Mouse (Mus musculus): ENCODE data around the gene Gnl3.

Gene Gnl3

DNA sequence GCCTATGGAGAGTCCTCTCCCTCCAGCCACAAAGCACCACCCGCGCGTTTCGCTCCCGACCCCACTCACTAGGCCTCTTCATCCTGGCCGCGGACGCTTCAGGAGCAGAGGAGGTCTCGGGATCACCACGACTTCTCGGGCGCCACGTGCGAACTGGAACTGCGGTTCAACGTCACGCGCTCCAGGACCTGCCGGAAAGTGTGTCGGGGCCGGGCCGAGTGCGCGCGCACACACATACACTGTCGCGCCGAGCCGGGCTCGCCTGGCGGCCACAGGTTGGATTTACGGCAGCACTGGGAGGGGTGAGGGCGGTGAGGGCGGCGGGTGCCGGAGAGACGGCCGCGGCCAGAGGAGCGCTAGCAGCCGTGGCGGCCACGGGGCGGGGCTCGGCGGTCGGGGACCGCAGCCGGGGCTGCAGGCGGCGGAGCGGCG, at the start of gene Gnl3, which contains the start of gene Pbrm1:
Gnl3 (minus strand) TSS at position 293 of the 432 bp plus-strand sequence.
Pbrm1 (plus strand) TSS at position 279 of the 432 bp plus-strand sequence.
- DNase-seq = peak; percentile 95

DNA sequence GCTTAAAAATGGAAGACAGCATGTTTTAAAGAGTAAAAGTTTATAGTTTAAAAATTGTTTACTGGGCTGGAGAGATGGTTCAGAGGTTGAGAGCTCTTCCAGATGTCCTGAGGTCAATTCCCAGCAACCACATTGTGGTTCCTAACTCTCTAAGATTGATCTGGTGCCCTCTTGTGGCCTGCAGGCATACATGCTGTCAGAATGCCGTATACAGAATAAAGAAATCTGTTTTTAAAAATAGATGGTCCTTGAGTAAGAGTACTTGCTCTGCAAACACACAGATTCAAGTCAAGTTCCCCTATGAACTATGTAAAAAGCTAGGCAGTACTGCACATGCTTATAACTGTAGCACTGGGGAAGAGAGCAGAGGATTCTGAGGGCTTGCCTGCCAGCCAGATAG, 43.3 kb upstream of the Gnl3 start:
- DNase-seq = no peak

DNA sequence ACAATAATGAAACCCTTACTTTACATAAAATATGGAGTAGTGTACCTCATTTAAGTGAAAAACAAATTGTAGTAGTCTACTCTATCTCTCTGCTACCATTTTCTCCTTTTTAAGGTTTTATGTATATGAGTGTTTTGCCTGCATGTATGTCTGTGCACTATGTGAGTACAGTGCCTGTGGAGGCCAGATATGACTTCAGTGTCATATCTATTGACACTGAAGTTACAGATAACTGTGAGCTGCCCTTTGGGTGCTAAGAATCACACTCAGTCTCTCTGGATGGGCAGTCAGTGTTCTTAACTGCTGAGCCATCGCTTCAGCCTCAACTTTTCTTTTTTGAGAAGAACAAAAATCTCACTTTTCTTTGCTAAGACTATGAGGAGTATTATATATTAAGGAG, 26.9 kb upstream of the Gnl3 start:
- no peak for DNase-seq

DNA sequence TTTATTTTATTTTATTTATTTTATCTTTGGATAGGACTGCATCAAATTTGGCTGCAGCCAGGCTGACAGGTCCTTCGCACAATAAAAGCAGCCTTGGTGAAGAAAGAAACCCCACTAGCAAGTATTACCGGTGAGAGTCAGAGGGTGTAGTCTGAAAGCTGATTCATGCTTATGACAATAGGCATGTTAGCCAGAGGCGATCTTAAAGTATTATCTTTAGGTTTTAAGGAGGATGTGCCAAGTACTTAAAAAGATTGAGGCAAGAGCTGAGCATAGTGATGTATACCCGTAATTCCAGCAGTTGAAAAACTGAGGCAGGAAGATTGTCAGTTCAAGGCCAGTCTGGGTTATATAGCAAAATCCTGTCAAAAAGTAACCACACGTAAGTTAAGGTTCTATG, 26.3 kb upstream of the Gnl3 start:
- DNase-seq = no peak

DNA sequence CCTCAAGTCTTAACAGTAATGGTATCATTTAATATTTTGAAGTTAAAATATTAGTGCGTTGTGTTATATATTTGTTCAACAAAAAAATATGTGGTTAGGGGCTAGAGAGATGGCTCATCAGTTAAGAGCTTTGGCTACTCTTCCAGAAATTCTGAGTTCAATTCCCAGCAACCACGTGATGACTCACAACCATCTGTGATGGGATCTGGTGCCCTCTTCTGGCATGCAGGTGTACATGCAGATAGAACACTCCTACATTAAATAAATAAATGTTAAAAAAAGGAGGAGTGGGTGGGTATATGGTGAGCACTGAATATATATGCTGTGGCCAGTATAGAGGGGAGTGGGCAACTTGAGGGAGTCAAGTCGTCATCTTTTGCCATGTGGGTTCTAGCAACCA, 6.8 kb upstream of the Gnl3 start:
- DNase-seq = no peak

DNA sequence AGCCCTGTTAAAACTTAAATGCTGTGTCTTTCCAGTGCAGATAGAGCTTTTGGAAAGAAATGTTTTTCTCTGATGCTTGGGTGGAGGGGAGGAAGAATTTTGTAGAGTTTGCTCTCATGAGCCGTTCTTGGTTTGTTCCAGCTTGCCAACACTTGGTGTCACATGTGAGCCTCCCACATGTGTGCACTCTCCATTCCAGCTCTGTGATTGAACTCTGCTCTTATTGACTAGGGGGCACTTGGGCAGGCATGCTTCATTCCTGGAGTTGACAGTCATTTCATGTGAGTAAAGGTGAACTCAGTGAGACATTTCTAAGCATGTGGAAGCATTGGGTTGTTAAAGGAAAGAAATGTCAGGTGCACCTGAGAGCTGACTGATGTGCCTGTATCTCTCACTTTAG, 3.6 kb upstream of the Gnl3 start:
- no peak for DNase-seq

DNA sequence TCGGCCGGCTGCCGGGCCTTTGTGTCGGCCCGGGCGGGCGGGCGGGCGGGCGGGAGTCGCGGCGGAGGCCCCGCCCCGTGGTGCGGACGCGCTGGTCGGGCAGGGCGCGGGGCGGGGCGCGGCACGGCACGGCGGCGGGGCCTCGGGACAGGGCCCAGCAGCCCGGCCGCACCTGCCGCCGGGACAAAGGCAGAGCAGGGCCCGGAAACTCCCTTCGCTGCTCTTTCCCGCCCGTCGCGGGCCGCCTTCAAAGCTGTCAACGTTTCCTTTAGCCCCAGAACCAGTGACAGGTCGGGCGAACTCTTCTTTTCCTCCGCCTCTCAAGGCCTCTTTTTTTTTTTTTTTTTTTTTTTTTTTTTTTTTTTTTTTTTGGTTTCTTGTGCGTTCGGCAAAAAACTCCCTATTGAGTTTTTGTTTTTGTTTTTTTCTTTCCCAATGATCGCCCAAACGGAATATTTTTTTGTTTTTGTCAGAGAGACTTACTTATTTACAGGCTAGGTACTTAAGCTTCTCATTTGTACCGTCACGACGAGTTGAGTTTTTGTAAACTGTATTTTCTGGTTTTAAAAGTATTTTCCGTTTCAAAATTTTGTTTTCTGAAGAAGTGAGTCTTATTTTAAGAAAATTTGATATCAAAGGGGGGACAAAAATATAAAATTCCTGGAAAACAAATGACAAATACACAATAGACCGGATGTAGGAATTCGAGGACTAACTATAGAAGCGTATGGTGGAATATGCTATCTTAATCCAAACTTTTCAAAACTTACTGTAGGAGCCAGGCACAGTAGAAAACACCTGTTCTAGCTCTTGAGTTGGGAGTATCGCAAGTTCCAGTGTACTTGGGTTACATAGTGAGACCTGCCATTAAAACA, 616 bp upstream of the Gnl3 start:
- no peak for DNase-seq

DNA sequence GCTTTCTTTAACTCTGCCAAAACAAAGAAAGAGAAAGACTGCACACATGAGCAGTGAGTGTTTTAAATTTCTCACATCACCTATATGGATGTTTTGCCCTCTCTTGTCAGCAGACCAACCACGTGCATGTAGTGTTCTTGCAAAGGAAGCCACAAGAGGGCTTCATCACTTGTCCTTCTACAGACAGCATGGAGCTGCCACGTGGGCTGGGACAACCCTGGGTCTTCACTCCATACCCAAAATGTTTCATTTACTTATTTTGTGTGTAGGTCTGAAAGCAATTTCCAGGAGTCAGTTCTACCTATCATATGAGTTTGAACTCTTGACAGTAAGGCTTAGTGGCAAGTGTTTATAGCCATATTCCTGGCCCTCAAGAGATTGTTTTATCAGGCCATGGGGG, 1.1 kb downstream of the Gnl3 start:
- DNase-seq = no peak

DNA sequence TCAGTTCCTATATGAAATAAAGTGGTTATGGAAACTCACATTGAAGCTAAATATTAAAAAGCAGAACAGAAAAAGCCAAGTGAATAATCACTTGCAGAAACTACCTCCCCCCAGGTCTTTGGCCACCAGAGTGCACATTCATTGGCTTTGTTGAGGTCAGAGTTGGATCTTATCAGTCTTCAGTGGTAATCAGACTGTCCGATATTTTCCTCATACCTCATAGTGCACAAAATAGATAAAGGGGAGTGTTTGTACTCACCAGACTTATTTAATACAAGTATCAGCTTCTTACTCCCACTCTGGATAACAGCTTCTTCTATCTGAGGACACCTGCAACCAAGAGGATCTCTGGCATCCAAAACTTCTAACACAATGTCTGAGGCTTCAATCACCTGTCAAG, 2.9 kb downstream of the Gnl3 start:
- DNase-seq = no peak

DNA sequence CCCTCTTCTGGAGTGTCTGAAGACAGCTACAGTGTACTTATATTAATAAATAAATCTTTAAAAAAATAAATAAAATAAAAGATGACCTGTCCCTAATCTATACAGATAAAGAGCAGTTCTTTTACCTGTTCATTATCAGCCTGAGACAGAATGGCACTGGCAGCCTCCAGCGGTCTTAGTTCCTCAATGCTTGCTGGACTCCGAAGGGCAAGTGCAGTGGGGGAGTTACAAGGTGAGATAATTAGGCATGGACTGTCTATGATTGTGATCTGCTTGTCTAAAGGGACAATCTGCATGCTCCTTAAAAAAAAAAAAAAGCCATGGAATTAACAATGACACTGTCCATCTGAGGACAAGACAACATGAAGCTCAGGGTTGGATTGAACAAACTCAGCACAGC, 5.0 kb downstream of the Gnl3 start:
- DNase-seq = no peak

DNA sequence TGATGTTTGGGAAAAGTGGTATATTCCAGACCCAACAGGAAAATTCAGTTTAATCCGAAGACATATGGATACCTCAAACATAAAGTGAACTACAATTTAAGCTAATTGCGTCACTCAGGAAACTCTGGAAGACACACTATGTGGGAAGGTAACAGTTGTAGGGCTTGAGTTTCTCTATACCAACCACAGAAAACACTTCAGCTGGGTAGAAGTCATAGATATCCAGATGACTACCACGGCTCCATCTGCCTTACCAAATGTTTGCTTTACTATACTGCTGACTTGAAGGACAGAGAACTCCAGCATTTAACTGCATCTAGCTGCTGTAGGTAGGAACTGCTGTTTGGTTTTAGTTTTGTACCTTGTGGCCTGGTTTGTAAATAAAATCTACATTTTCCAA, 7.4 kb downstream of the Gnl3 start:
- no peak for DNase-seq

DNA sequence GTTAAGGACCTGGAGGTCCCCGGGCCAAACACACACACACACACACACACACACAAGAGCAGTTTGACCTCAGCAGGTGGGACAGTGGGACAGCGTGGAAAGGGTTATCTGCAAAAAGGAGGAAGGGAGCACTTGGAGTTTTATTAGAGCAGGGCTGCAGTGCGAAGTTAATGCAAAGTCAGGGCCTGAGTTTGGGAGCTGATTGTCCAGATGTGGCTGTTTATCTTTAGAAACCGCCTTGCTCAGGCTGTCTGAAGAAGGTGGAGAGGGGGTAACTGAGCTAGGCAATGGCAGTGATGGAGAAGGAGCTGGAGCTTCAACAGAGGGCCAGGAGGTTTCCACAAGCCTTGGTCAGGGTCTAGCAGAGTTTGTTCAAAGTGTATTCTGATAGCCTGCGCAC, 12.2 kb downstream of the Gnl3 start:
- no peak for DNase-seq

DNA sequence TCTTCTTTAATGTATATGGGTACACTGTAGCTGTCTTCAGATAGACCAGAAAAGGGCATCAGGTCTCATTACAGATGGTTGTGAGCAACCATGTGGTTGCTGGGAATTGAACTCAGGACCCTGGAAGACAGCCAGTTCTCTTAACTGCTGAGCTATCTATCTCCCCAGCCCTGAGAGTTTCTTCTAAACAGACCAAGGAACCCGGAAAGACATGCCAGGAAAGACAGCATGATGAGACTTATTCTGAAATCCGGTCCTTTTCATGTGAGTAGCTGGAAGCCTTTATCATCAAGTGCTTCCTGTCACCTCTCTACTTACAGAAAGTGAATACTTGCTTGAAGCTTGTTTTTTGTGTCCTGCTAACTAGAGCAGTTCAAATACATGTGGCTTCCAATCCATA, 14.4 kb downstream of the Gnl3 start:
- no peak for DNase-seq

DNA sequence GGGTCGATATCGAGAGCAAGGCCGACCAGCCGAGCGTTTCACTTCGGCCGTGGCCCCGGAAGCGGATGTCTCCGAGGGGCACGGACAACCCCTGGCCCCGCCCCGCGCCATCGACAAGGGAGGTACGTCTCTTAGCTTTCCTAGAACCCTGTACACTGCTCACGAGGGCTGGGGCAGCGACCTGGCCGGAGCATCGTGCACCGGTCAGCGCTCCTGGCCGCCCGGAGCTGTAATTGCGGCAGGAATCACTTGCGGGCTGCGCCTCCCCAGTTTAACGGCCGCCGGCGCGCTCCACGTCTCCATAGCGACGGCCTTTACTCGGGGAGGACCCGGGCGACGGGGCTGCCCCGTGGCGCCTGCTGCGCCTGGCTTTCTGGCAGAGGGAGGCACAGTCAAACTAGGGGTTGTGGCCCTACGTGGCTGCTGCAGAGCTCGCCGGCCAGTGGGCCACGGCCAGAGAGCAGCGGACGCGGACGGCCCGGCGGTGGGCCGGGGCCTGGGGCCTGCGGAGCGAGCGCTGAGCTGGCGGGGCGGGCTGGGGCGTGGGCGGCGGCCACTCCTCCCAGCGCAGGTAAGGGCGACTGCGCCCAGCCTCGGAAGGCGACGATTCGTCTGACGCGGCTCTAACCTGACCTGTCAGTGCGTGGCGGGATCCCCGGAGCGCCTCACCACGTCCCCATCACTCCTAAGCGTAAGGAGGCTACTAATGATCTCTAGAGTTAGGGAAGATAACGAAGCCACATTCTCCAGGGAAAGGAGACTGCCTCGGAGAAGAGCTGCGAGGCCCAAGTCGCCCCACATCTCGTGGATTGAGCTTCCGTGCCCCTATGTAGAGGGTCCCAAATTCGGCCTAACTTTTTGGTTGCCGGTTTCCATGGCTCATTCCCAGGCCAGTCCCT, 17.4 kb downstream of the Gnl3 start, which contains the start of the genes Glt8d1 and Spcs1:
Glt8d1 (plus strand) TSS at position 94 of the 899 bp plus-strand sequence.
Spcs1 (minus strand) TSS at position 366 of the 899 bp plus-strand sequence.
- DNase-seq = peak; percentile 82

DNA sequence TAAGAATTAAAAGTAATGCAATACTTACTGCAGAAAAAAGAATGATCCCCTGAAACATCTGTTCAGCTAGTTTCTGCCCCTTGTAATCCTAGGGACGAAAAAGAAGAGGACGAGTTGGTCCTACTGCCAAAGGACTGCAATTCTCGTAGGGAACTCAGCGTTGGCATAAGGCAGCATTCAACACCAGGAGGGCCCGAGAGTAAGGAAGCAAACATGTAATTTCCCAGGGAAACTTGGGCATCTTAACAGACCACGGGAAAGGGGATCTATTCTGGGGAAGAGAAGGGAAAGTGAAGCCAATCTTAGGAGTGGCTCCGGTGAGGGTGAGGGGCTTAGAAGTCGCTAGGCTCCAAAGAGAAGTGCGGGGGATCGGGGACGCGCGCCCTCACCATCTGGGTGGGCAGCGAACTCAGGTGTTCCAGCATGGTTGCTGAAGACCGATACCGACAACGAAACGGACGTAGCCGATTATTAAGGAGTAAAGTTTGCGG, 18.1 kb downstream of the Gnl3 start:
- DNase-seq = no peak

DNA sequence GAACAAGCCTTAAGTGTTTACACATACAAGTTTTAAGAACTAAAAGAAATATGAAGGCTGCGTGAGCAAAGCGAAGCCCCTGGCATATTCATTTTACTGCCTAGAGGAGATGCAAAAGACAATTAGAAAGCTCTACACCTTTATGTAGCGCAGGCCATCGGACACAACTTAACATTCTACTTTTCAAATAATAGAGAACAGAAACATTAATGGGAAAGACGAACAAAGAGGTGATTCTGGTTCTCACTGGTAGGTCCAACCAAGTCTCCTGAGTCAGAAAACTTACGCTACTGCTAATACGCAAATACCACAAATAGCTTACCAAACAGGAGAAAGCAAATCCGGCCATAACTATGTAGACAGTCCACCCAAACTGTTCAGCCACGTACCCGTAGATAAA, 18.6 kb downstream of the Gnl3 start:
- no peak for DNase-seq

DNA sequence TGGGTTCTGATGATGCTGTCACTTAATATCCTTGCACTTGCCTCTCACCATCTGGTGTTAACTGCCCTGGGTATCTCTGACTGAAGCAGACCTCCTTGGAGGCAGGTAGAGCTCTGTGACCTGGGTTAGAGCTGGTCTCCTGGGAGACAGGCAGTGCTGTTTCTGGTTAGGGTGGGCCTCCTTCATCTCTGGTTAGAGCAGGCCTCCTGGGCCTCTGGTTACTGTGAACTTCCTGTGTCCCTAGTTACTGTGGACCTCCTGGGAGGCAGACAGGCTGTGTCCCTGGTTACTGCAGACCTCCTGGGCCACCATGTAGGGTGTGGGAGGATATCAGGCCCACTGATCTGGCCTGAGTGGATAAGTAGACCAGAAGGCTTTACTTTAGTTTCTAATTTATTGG, 22.5 kb downstream of the Gnl3 start:
- no peak for DNase-seq

DNA sequence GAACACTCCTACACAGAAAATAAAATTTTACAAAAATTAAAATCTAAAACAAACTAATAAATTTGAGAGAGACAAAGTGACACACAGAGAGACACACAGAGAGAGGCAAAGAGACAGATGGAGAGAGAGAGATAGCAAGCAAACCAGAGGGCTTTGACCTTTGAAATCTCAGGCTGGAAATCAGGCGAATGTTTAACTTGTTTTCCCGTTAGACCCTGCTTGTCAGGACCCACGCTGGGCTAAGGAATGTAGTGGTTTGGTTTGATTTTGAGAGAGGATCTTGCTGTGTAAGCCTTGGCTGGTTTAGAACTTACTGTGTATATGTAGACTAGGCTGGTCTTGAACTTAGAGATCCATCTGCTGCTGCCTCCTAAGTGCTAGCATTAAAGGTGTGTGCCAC, 42.7 kb downstream of the Gnl3 start:
- DNase-seq = no peak

DNA sequence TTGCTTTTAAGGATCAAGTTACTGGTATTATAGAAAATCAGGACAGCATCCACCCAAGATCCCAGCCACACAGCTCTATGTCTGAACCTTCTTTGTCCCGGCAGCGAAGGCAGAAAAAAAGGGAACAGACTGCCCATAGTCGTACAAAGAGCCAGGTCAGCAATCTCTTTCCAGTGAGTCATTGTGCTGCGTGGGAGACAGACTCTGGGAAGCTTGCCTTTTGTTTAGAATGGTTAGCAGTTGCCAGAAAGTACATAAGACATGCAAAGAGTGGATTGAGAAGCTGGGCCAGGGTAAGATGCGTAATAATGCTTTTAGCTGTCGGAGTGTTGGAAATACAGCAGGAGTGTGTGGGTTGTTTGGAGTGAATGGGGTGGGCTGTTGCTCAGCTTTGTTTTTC, 44.7 kb downstream of the Gnl3 start:
- peak; percentile 21 for DNase-seq

All from cerebellum, adult 9-10 months (tissue).